Comparison of ENCODE assay signal across 10 mouse cellular contexts in genomic region chr1:39713300-39713699, GRCm38 (mm10). TPM values are rescaled to one million over a fixed set of nuclear protein-coding genes. Genes with fewer than 3 reads are reported as not detected.
DNase-seq lines count a peak whose midpoint lies in the region; ATAC-seq lines count a peak whose summit lies in the region.
"Had no signal": no experiment of that assay in that cellular context is flagged by ENCODE, and none has a peak within 500 bp of the region (broad histone marks: within the 10 kb centered on the region; RNA-seq: fewer than 3 reads in every experiment).

No protein-coding gene starts in this region.

- no peaks in the 10 kb centered on the region for H3K27me3 ChIP-seq in forebrain, embryonic 14.5 days (replicated peaks; ENCODE audit: control insufficient read depth, insufficient read depth, low read length)
- no peaks in the 10 kb centered on the region for H3K27me3 ChIP-seq in forebrain, embryonic 12.5 days
- H3K27me3 ChIP-seq in kidney, embryonic 15.5 days = no peaks in the 10 kb centered on the region
- H3K27me3 ChIP-seq in limb, embryonic 10.5 days (ENCODE audit: low read depth, poor library complexity, severe bottlenecking) = no peaks in the 10 kb centered on the region
- H3K27me3 ChIP-seq: midbrain, embryonic 13.5 days had no signal

- no peak overlapping the region for H3K9ac ChIP-seq in forebrain, embryonic 14.5 days (ENCODE audit: low read length)
- H3K9ac ChIP-seq in forebrain, embryonic 12.5 days = no peak overlapping the region
- H3K9ac ChIP-seq in kidney, embryonic 15.5 days = no peak overlapping the region
- H3K9ac ChIP-seq: midbrain, embryonic 13.5 days had no signal

- 0 out of 2 replicates have a peak overlapping the region, but pooled peaks have one; percentile 27 for H3K27ac ChIP-seq in forebrain, embryonic 14.5 days (ENCODE audit: low read depth, low read length)
- H3K27ac ChIP-seq in forebrain, embryonic 12.5 days = no peak overlapping the region
- H3K27ac ChIP-seq in kidney, embryonic 15.5 days = peak overlapping the region; percentile 89
- peak overlapping the region; percentile 39; the same call in 1 of the 2 replicates for H3K27ac ChIP-seq in limb, embryonic 10.5 days
- H3K27ac ChIP-seq: midbrain, embryonic 13.5 days had no signal

- DNase-seq in forebrain, embryonic 14.5 days (ENCODE audit: low spot score) = no peak
- DNase-seq in kidney, adult 8-10 months = no peak
- peak; percentile 47 for DNase-seq in CD4-positive helper T cell, adult 2 months (ENCODE audit: low read depth, low spot score)
- no peak for DNase-seq in limb, embryonic 10.5 days (ENCODE audit: low spot score)
- no peak for DNase-seq in adrenal gland, postnatal 4 days (ENCODE audit: low spot score in 2 of 2)
- DNase-seq in embryo, embryonic 10.5 days (ENCODE audit: low spot score) = no peak
- DNase-seq: cerebellum, postnatal 36 days had no signal

- no peaks in the 10 kb centered on the region for H3K36me3 ChIP-seq in forebrain, embryonic 14.5 days (ENCODE audit: control insufficient read depth, insufficient read depth, low read length)
- no peaks in the 10 kb centered on the region for H3K36me3 ChIP-seq in forebrain, embryonic 12.5 days (replicated peaks)
- H3K36me3 ChIP-seq in kidney, embryonic 15.5 days = no peaks in the 10 kb centered on the region
- H3K36me3 ChIP-seq in limb, embryonic 10.5 days = no peaks in the 10 kb centered on the region
- H3K36me3 ChIP-seq: midbrain, embryonic 13.5 days had no signal

- WGBS in forebrain, embryonic 14.5 days = 92% methylated on average over 8 of the region's 8 CpGs
- WGBS in forebrain, embryonic 12.5 days = 91% methylated on average over 8 of the region's 8 CpGs
- WGBS in kidney, embryonic 15.5 days = 89% methylated on average over 8 of the region's 8 CpGs
- WGBS in limb, embryonic 10.5 days = 85% methylated on average over 8 of the region's 8 CpGs

- no peak overlapping the region for H3K4me2 ChIP-seq in forebrain, embryonic 14.5 days (ENCODE audit: low read length)
- no peak overlapping the region for H3K4me2 ChIP-seq in forebrain, embryonic 12.5 days
- H3K4me2 ChIP-seq in kidney, embryonic 15.5 days = no peak overlapping the region; the same call in 1 of the 2 replicates
- H3K4me2 ChIP-seq: midbrain, embryonic 13.5 days had no signal

- no peaks in the 10 kb centered on the region for H3K4me1 ChIP-seq in forebrain, embryonic 14.5 days (ENCODE audit: control insufficient read depth, insufficient read depth, low read length)
- H3K4me1 ChIP-seq in forebrain, embryonic 12.5 days = no peaks in the 10 kb centered on the region; the same call in 1 of the 2 replicates
- peaks cover 43% of the 10 kb centered on the region for H3K4me1 ChIP-seq in kidney, embryonic 15.5 days
- peaks cover 29% of the 10 kb centered on the region for H3K4me1 ChIP-seq in limb, embryonic 10.5 days
- H3K4me1 ChIP-seq: midbrain, embryonic 13.5 days had no signal

- no peaks in the 10 kb centered on the region for H3K9me3 ChIP-seq in forebrain, embryonic 14.5 days (replicated peaks; ENCODE audit: control insufficient read depth, low read length)
- no peaks in the 10 kb centered on the region for H3K9me3 ChIP-seq in forebrain, embryonic 12.5 days
- no peaks in the 10 kb centered on the region for H3K9me3 ChIP-seq in kidney, embryonic 15.5 days (replicated peaks)
- H3K9me3 ChIP-seq in limb, embryonic 10.5 days (replicated peaks) = no peaks in the 10 kb centered on the region
- H3K9me3 ChIP-seq: midbrain, embryonic 13.5 days had no signal

- H3K4me3 ChIP-seq in forebrain, embryonic 14.5 days (ENCODE audit: low read depth, low read length) = no peak overlapping the region
- H3K4me3 ChIP-seq in forebrain, embryonic 12.5 days (replicated peaks) = no peak overlapping the region
- H3K4me3 ChIP-seq in kidney, embryonic 15.5 days (replicated peaks) = no peak overlapping the region
- H3K4me3 ChIP-seq in limb, embryonic 10.5 days = no peak overlapping the region
- H3K4me3 ChIP-seq: midbrain, embryonic 13.5 days had no signal

- no peak for ATAC-seq in forebrain, embryonic 14.5 days
- no peak for ATAC-seq in forebrain, embryonic 12.5 days (ENCODE audit: low FRiP score)
- ATAC-seq in kidney, embryonic 15.5 days (replicated peaks; ENCODE audit: low FRiP score) = no peak
- ATAC-seq: midbrain, embryonic 13.5 days had no signal

RNA-seq across cellular contexts. Expression of gene Rfx8, which starts 7.5 kb away (rescaled TPM):
- polyA plus RNA-seq in forebrain, embryonic 14.5 days (2014; fragmentation: Nextera tagmentation; extraction: Ambion mirVana) = 0.19 and 0.32 TPM in 2 replicates
- polyA plus RNA-seq in forebrain, embryonic 12.5 days (2016; fragmentation: Nextera tagmentation; extraction: Ambion mirVana) = not detected in 2 replicates
- 0.31 and 0.51 TPM in 2 replicates for polyA plus RNA-seq in kidney, embryonic 15.5 days (2015; fragmentation: Nextera tagmentation; extraction: Ambion mirVana)
- polyA plus RNA-seq in limb, embryonic 10.5 days (2016; fragmentation: Nextera tagmentation; extraction: Ambion mirVana) = 0.35 and 0.79 TPM in 2 replicates
- under 1 TPM; 0.39 to 0.93 TPM for total RNA-seq in adrenal gland, postnatal 4 days (2021)
